Mouse (Mus musculus) right cerebral cortex, postnatal 25 days (tissue): ENCODE data around the gene Usp39.

ENCODE experiments used
- DNase-seq: peaks from one replicate; pipeline ENCODE4 v3.0.0; 2022

Gene Usp39

DNA sequence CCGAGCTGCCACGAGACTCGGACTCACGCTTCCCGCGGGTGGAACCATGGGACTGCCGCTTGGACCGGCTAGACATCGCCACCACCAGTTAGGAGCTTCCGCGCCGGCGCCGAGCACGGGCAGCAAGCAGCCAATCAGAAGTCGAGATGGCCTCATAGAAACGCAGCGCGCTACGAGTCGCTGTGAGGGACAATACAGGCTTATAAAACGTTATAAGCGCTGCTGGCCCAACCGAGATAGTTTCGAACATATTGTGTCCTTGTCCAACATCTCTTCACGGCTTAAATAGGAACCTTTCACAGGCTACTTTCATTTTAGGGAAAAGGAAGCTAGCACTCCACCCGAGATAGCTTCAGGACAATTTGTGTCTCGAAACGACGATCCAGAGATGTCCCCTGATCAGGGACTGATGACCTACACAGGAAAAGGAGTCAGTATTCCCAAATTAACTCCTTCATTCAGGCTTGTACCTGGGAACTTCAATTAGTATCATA is at the start of gene Usp39:
Gene Usp39 (minus strand): TSS at position 111 of the 494 bp plus-strand sequence.
- DNase-seq: peak; percentile 95

DNA sequence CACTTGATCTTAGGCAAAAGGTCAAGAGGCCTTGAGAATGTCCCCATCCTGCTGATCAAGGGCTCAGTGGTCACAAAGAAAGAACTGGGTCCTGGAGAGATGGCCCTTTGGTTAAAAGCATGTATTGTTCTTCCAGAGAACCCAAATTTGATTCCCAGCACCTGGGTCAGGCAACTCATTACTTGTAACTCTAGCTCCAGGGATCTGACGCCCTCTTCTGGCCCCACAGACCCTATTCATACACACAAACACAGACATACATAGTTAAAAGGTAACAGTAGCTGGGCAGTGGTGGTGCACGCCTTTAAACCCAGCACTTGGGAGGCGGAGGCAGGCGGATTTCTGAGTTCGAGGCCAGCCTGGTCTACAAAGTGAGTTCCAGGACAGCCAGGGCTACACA is 47.4 kb upstream of the Usp39 start:
- DNase-seq: no peak

DNA sequence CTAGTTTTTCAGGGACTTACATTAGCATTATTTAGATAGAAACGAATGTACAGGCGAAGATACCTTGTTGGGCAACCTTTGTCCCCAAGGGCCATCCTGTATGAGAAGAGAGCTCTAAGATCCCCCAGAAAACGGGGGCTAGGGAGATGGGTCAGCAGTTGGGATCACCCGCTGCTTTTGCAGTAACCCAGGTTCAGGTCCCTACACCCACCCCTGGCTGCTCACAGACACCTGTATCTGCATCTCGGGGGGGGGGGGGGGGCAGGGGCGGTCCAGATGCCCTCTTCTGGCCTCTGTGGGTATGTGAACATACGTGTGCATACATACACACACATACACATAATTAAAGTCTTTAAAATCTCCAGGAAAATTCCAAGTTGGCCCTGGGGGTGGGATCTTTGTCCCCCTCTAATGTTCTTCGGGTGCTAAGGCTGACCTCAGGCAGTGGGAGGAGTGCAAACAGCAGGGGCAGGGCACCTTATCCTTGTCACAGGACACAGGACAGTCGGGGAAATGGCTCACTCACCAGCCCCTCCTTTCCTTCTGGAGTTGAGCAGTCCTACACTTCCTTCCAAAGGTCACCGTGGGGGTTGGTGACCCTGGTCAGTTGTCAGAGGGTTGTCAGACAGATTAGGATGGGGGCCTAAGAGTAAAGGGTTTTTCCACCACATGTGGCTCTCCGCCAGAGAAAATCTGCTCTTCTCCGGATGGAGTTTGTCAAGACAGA is 46.0 kb upstream of the Usp39 start:
- DNase-seq: no peak

DNA sequence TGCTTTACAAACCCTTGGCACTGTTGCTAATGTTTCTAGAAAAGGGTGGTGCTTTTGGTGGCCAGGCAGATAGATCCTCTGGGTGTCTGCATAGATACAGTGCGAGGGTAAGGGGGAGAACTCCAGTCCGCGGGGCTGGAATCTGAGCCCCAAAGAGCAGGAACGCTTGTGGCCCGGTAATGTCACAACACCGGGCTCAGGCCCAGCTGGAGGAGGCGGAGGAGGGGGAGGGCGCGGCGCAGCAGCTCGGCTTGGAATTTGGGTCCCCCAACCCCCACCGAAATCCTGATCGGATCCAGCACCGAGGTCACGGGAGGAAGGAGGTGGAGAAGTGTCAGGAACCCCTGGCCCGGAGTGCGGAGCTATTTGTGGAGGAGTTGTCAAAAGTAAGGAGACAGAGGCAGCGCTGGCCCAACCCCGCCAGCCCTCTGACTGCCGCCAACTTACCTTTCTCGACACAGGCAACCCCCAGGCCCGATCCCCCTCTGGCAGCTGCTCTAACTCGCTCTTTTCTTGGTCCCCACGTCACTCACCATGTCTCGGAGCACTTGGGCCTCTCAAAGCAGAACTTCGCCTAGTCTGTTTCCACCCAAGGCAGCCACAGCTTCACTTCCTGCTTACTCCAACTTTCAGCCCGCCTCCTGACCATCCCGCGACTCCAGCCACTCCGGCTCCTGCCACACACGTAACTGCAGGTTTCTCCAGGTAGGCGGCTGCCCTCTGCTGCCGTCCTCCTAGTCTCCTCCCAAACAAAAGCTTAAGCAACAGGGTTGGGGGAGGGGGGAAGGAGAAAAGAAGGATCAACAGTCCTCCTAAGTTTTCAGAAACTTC is 45.2 kb upstream of the Usp39 start, which contains the start of gene Vamp8:
Gene Vamp8 (minus strand): TSS at position 763 of the 831 bp plus-strand sequence.
- peak; percentile 39 for DNase-seq

DNA sequence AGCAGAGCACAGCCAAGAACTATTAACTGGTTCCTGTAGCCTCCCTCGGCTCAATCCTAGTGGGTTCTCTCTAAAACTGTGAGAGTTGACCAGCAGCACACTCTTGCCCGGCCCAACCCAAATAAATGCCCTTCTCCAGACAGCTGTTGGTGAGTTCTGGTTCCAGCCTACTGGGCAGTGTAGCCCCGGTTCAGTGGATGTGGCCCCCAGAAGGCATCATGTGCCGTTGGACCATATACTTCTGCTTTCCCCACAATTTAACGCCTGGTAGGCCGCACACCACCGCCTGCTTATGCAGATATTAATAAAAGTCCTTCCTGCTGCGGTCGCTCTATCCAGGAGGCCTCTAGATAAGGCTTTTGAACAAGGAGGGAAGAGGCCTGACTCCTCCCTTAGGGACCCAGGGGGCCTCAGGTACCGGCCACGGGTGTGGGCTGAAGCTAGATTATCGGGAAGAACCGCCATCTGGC is 44.5 kb upstream of the Usp39 start:
- DNase-seq: peak; percentile 8

DNA sequence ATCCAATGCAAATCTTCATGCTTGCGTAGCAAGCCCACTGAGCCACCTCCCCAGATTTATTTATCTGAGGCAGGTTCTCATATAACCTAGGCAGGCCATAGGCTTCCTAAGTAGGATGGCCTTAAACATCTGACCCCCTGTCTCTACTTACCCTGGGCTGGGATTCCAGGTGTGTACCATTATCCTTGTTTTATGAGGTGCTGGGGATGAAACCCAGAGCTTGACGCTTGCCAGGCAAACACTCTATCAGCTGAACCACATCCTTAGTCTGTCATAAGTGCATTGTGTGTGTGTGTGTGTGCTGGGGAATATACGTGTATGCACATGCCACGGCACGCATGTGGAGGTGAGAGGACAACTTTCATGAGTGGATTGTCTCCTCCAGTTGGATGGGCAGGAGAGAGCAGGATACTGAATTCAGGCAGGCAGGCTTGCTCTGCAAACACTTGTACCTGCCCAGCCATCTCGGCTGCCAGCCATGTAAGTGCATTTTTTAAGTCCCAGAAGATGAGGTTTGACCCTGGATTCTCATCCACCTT is 43.9 kb upstream of the Usp39 start:
- no peak for DNase-seq

DNA sequence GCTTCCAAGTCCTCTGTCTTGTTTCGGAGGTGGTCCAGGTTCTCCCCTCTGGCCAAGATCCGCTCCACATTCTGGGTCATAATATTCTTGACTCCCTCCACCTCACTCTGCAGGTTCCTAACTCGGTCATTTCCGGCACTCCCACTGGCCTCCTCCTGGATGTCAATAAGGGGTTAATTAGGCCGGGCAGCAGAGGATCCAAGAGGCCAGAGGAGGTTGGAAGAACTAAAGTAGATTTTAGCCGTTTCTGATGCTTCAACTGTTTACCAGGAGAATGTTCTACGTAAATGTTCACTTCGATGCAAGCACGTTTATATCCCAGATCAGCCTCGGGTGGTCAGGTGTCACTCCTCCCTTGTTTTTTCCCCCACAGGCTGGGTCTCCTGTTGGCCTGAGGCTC is 43.3 kb upstream of the Usp39 start:
- DNase-seq: no peak

DNA sequence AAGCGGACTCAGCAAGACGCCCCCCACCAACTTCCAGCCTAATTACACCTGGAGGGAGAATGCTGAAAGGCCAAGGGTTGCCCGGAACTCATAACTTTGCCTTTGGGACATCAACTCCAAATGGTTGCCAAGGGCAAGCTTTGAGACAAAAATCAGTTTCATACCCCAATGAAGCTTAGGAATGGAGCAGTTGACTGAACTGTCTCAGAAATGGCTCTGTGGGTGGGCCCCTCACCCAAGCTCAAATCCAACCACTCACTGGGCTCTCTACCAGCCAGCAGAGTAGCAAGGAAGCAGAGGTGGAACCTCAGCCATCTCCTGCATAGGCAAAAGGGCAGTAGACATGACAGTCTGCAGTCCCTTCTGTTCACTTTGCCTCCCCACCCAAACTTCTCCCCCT is 42.8 kb upstream of the Usp39 start:
- DNase-seq: no peak

DNA sequence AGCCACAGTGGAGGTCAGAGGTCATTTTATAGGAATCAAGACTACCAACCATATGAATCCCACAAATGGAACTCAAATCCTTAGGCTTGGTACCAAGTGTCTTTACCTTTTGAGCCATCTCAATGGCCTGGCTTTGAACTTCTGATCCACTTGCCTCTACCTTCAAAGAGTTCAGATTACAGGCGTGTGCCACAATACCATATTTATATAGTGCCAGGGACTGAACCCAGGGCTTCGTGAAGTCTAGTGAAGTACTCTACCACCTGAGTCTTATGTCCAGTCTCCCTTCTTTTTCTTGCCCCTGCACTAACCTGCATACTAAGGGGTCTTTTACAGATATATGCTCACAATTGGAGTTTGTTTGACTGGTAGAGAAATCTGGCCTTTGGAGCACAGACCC is 41.6 kb upstream of the Usp39 start:
- no peak for DNase-seq

DNA sequence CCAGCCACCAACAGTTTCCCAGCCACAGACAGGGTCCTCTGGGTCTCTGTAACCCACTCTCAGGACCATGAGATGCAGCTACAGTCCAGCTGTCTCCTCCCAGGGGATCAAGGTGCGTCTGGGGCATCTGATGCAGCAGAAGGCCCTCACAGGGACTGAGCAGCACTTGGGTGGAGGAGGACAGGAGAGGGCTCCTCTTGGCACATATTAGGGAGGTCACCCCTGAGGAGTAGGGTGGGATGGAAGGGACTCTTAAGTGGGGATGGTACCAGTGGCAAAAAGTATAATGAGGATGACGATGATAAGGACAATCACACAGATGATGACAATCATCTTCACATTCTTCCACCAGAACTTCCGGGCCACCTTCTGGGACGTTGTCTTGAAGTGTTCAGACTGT is 40.3 kb upstream of the Usp39 start:
- DNase-seq: no peak

DNA sequence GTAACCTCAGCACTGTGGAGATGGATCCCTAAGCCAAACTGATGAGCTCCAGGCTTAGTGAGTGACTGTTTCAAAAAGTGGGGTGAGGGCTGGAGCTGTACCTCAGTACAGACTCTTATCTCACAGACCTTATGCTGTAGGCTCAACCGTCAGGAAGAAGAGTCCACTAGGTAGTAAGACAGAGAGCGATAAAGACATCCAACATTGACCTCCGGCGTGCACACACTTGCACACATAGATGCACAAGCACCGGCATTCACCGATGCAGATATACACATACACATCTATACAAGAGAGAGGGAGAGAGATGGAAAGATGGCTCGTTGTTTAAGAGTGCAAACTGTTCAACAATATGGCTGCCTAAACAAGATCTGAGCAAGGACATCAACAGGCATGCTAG is 39.0 kb upstream of the Usp39 start:
- no peak for DNase-seq

DNA sequence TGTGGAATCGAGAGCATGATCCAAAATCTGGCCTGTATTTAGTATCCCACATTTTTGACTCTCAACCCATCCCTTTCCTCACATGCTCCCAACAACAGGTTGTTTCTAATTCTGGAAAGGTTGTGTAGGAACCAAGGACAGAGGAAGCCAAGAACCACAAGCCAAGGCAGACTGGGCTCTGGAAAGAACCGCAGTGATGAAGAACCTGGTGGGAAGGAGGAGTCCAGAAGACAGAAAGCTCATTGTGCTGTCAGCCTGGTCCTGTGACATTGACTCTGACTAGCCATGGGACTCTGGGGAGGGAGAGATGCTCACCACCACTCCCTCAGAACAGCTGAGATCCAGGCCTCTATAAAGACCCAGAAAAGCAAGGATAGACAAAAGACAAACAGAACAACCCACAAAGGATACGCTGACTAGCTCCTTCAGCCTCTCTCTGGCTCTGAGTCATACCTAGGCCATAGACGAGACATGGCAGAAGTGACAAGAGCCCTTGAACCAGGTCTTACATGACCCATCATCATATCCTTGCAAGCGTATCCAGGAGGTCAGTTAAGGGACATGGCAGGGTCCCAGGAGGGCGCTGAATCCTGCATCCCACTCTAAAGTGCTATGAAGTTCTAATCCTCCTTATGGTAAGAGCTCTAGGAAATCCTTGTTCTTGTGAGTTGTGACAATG is 38.3 kb upstream of the Usp39 start:
- no peak for DNase-seq

DNA sequence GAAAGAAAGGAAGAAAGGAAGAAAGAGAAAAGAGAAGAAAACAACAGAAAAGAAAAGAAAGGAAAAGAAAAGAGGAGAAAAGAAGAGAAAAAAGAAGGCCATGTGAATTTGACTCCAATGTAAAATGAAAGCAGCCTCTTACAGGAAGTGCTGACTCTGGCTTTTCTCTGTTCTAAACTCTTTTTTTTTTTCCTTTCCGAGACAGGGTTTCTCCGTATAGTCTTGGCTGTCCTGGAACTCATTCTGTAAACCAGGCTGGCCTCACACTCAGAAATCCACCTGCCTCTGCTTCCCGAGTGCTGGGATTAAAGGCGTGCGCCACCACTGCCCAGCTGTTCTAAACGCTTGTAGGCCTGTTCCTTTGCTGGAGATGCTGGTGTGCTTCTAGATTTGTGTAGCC is 37.5 kb upstream of the Usp39 start:
- no peak for DNase-seq

DNA sequence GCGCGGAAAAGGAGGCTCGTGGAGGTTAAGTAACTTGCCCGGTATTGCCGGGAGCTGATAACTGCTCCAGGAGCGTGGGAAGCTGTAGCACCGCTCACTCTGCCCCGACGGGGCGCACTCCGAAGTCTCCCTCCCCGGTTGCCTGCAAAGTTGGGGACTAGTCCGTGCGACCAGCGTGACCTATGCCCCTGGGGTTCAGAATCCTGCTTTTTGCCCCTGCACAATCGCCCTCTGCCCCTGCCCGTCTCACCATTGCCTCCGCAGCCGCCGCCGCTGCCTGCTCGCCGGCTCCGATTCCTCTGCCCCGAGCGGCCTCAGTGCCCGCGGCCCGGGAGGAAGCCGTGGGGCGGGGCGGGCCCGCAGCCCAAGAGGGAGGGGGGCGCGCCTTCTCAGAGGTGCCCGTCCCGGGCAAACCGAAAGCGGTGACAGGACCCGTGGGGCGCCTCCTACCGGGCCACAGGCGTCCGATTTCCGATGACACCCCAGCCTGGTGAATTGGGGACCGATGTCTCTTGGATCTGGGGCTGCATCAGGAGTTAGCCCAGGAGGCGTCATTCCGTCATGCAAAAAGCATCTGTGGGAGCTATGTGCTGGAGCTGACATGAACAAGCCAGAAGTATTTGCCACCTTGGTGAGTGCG is 35.3 kb upstream of the Usp39 start, which contains the start of gene Vamp5:
Gene Vamp5 (minus strand): TSS at position 338 of the 640 bp plus-strand sequence.
- peak; percentile 42 for DNase-seq

DNA sequence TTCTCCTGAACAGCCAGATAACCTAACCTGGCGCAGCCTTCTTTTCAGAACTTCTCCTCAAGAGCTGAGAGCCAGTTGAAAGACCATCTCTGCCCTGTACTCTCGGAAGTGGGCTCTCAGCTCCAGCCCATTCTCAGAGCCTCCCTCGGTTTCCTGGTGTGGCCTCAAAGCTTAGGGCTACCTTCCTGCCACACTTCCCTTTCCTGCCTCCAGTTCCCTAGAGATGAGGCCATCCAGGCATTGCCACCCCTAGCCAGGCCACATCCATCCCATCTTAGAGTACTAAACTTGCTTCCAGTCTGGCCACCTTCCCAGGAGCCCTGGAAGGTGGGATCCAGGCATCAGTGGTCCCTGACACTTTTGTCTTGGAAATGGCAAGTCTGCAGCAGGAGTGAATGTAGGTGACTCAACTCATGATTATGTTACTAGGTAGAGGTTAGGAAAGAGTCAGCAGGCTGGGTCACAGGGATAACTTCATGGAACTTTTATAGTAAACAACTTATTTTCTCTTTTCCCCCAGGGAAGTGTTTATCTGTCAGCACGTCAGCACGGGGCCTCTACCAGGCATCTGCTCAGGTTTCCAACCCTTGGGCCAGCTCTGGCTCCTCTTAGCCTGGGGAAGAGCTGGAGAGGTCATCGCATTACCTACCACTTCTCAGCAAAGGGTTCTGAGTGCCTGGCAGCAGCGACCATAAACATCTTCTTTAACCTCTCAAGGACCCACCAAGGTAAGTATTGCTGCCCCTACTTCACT is 34.6 kb upstream of the Usp39 start:
- no peak for DNase-seq

DNA sequence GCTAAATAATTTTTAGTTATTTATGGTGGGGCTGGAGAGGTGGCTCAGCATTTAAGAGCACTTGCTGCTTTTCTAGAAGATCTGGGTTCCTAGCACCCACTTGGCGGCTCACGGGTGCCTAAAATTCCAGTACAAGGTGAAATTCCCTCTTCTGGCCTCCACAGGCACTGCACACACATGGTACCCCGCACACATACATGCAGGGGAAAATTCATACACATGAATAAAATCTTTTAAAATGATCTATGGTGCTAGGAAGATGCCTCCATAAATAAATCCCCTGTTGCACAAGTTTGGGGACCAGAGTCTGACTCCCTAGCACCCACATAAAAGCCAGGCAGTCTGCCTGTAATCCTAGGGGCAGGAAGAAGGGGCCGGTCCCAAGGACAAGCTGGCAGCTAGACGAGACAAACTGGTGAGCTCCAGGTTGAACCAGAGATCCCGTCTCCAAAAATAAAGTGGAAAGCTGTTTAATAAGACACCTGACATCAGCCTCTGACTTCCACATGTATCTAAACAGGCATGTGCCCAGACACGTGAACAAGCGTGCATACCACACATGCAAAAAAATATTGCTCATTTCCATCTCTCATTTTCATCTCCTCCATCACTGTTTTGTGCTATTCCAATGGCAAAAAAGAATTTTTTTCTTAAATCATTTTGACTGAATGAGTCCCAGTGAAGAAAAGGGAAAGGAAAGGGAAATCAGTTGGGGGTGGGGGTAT is 33.7 kb upstream of the Usp39 start:
- DNase-seq: no peak

DNA sequence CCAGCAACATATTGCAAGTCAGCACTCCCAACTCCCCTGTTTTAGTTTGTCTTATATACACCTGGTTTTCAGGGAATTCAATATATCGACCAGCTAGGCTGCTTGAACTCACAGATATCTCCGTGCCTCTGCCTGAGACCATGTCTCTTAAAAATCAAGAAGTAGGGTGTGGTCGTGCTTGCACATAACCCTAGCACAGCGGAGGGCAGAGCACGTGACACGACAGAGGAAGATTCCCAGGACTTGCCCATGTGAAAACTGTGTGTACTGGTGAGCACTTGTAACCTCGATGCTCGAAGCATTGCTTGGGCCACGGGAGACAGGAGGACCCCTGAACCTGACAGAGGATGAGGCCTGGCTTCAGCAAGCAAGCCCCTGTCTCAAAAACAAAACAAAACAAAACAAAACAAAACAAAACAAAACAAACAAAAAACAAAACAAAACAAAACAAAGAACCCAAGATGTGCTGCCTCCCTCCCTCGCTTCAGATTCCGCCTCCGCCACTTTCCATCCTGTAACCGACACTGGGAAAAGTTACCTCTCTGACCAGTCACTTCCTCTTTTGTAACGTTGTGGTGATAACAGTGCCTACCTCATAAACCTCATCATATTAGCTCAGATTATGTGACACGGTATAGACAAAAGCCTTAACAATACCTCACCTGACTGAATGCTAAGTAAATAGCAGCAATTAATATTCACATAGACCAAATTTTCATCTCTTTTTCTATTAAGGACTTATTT is 30.0 kb upstream of the Usp39 start:
- DNase-seq: no peak

DNA sequence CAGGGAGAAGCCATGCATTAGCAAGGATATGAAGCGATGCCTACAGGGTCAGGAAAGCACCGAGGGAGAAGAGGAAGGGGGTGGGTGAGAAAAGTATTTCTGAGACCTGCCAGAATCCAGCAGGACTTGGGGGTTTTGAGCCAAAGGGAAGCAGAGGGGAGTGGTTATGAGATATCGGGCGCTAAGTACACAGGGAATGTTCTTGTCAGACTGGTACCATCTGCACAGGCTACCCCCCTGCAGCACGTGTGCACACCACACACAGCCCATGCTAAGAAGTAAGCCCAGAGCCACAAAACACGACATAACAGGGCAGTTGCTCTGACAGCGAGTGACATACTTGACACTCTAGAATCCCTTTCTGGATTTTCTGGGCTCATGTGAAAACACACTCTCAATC is 29.2 kb upstream of the Usp39 start:
- no peak for DNase-seq

DNA sequence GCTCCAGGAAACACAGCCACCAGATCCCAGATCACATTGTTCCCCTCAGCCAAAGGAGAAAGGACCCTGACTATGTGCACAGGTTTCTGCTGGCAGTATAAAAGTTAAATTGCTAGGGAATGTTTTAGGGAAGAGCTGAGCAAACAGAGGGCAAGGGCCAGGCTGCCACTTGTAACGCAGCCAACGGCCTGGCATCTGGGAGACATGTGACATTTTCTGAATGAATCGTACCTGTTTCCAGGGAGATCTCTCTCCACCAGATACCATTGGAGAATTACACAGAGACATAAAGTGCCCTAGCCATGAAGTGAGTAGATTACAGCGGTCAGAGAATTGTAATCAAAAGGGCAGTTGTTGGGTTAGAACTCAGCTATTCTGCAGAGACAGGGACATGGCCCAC is 28.2 kb upstream of the Usp39 start:
- DNase-seq: no peak

DNA sequence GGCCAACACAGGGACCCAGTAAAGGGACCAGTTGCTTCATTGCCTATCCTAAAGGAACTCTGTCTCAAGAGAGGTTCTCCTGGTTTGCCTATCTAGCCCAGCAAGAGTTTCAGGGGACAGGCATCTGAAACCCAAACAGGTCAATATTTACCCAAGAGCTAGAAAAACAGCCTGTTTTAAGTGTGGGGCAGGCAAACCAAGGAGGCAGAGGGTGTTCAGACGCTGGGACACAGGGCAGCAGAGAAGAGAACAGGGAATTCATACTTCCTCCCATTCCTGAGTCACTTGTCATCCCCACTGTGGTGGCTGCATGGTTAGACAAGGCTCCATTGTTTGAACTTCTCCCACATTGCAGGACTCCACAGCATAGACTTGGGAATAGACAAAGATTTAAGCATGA is 26.6 kb upstream of the Usp39 start:
- no peak for DNase-seq
